Mouse (Mus musculus) right cerebral cortex, postnatal 4 days (tissue): ENCODE measurements around the gene Rbpjl.

Source experiments
- DNase-seq: peaks from one replicate; pipeline ENCODE4 v3.0.0-alpha.2; 2022

The Rbpjl gene

DNA sequence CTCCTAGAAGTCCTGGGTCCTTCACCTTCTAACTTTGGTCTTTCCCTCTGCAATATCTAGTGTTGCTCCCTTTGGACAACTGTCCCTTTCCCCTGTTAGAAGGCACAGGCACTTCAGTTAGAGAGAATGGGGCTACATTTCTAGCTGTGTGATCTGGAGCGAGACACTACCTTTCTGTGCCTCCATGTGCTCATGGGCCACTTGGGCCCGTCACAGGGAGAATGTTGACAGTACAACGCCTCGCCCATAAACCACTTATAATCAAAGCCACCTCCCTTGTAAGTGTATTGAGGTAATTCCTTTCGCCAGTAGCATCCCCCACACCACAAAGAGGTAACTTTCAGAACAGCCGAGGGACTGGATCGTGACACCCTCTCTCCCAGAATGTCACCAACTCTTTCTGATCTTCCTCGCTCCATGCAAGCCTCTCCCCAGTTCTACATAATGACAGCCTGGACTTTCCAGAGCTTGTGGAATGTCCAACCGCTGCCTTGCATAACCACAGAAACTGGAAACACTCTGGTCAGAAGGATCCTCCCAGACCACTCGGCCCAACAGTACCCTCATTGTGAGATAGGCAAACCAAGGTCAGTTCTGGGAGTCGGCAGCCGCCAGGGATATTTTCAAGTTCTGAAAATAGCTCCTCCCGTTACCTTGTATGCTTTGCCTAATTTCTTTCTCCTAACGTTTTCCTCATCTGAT is 46.6 kb downstream of the Rbpjl start:
- no peak for DNase-seq

DNA sequence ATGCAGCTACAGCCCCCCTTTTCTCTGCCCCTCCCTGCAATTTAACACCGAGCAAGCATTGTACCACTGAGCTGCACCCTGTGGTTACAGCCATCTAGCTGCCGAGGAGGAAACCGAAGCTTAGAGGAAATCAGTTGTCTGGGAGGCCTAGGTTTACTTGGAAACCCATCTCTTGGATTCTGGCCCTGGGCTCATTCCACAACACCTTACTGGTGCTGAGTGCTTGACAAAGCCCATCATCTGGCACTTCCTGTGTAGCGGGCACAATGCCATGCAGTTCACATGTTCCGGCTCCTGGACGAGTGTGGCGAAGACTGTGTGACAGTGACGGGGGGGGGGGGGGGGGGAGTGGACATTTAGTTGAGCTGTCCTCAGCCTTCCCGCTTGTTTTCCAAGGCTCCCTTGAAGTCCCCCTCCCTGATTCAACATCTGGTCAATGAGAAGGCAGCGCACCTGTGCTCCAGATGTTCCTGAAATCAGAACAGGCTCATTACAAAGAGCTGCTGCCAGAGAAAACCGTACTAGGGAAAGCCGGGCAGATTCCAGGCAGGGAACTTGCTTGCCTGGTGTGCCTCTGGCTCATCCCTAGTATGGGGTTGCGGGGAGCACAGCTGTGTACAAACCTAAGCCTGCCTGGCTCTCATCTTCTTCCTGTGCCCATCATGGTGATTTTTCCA is 49.2 kb downstream of the Rbpjl start:
- no peak for DNase-seq

DNA sequence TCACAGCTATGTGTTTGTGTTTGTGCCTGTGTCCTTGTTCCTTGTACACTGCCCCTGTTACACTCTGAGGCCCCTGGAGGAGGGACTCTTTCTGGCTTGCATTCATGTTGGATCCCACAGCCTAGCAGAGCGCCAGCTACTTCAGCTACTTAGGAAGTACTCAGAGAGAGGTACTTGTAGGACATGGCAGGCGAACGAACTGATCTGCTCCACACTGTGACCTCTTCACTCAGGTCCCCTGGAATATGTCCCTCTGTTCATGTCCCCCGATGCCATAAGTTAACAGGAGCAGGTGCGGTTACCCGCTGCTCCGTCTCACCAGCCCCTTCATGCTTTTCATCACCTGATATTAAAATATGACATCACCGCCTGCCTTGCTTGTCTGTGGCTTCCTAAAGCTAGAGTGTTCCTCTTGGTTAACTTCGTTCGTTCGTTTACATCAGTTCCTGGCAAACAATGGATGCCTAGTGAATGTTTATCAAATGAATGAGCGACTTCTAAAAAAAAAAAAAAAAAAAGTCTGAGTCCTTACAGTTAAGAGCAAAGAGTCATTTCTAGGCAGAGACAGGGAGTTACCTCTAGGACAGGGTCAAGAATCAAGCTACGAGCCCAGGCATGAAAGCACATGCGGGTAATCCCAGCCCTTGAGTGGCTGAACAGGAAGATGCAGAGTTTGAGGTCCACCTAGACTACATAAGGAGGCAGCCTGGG is 50.3 kb downstream of the Rbpjl start:
- no peak for DNase-seq

DNA sequence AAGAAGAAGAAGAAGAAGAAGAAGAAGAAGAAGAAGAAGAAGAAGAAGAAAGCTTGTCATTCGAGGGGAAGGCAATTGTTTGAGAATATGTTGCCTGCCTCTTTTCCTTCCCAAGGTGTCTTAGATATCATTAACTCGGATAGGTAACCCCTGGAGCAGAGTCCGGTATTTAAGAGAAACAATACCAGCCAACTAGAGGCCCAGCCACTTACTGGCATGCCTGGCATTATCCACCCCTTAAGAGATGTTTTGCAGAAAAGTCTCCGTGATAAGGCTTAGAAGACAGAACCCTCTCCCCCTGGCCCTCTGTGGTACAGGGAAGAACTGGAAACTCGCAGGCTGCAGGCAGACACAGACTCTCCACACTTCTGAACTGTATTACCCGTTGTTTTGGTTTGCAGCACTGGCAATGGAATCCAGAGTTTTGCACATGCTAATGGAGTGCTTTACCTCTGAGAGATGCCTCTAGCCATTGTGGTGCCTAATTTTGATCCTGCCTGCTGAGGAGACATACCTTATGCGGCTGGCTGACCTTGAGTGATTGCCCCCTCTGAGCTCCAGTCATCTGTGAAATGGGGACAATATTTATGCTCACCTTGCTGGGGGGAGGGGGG is 51.1 kb downstream of the Rbpjl start:
- DNase-seq, result no peak

DNA sequence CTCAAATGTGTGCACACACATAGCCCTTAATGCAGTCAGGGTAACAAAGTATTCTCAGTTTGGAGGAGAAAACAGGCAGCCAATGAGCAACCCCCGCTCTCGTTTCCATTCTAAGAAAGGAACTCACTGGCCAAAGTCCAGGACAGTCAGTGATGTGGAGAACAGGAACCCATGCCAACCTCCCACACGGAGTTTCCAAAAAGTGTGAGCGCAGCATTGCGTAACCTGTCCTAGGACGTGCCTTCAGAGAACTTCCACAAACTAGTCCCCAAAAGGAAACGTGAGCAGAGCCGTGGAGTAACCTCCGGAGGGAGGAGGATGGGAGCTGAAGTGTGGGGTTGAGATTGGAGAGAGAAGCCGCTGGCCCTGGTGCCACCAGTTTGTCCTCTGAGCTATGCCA is 51.9 kb downstream of the Rbpjl start:
- no peak for DNase-seq

DNA sequence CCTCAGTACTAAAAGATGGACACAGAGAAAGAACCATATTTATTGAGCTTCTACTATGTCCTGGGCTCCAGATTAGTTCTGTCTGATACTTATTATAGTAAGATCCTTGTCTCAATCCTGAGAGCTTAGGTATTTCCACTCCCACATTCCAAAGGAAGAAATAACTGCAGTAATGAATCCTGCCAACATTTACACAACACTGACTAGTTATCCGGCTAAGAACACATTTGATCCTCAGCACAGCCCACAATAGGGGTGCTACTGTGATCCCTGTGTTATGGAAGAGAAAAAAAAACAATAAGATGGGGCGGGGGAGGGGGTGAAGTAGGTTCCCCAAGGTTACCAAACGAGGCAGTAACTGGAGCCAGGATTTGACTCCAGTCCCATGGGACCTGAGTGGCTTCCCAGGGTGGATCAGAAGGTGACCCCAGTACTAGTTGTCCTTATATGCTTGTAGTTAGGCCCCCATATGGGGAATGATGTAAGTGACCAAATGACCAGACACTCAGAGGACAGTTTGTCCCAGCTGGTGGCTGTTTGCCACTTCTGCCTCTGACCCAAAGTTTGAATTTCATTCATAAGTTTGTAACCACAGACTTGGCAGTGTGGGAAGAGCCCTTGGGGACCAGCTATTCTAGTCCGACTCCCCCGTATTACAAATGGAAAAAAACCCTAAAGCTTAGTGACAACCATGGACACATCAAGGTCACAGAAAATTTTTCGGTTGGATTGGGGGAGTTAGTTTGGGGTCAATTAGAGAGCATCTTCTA is 52.7 kb downstream of the Rbpjl start:
- no peak for DNase-seq

DNA sequence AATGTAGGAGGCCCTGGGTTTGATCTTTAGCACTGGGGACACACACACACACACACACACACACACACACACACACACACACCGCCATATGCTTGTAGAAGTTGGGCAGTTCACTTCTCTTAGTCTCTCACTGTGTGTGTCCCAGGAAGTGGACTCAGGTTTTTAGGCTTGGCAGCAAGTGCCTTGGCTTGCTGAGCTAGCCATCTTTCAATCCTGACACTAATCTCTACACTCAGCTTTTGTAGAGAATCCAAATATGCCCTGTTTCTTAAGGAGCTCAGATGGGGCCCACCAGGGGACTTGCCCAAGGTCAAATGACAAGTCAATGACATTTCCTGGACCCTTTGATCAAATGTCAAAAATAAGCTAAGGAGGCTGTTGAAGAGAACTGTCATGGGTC is 53.5 kb downstream of the Rbpjl start:
- DNase-seq, result no peak

DNA sequence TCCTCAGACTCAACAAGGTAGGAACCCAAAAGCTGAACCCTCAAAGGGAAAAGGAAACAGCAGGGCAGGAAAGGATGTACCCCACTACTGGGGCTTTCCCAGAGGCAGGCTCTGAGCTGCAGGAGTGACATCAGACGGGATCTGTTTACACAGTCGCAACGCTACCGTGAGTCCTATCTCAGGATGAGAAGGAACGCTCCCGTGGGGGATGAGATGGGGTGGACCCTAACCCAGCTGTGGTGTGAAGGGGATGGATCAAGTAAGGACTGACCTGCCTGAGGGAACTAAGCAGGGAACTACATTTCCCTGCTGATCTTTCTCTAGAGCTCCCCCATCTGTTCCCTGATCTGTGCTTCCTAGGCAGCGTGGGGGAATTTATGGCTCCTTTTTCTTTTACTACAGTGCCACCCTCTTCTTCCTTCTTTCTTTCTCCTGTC is 53.9 kb downstream of the Rbpjl start, which contains the start of gene Sys1:
Gene Sys1 (plus strand): TSS at position 101 of the 437 bp plus-strand sequence.
- peak; percentile 14 for DNase-seq

DNA sequence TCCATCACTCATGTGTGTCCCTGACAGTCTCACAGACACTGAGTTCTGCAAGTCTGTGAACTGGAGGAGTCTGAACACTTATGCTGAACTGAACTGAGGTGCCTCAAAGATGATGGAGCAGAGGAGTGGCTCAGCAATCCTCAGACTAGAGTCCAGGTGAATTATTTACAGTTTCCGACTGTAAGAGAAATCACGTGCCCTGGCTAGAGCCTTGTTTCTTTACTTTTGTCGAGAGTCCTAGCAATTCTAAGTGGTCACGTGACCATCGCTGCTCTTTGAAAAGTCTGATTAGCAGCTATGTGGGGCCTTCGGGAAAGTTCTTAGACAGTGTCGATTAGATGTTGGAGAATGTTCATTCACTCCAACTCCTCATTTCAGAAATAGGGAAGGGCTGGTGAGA is 55.0 kb downstream of the Rbpjl start:
- DNase-seq, result no peak

DNA sequence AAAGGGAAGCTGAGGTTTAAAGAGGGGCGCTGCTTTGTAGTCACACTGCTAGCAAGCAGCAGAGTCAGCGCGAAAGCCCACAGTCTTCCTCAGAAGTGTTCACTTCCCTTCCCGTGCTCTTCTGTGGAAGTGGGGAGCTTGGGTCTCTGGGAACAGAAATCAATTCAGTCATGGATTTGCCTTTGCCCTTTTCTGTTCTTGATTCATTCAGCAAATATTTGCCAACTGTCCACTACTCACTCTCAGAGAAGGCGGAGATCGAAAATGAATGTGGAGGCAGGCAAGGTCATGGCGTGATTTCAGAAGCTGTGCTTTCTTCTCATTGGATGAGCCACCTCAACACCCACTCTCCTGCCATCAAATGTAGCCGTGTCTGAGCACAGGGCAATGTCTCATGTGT is 55.6 kb downstream of the Rbpjl start:
- no peak for DNase-seq

DNA sequence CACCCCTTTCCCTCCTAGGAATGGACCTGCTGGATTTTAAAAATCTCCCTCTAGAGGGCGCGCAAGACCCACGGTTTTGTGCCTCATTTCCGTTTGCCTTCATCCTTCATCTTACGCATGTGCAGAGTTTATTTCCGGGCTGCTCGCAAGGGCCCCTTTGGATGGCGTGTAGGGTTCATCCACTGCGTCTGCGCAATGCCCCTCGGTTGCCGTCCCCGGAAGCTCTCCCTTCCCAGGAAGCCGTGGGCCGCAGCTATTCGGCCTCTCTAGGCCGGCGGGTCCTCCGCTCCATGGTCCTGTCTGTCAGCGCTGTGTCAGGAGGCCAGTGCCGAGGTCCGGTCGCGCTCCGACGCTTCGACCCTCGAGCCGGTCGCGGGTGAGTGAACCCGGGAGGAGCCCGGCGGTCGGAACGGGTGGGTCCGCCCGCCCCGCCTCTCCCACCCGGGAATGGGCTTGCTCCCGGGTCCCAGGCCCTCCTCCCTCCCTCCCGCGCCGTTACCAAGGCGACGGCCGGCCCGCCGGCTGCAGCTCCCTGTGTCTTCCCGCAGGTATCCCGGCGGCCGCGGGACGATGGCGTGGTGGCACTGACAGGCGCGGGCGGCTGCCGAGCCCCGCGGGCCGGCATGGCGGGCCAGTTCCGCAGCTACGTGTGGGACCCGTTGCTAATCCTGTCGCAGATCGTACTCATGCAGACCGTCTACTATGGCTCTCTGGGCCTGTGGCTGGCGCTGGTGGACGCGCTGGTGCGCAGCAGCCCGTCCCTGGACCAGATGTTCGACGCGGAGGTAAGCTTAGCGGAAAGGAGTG is 58.0 kb downstream of the Rbpjl start, which contains the start of gene Gm20458:
Gene Gm20458 (plus strand): TSS at position 223 of the 807 bp plus-strand sequence.
- peak; percentile 91 for DNase-seq
